Comparison of ENCODE assay signal across 20 mouse cellular contexts in the genomic region with DNA sequence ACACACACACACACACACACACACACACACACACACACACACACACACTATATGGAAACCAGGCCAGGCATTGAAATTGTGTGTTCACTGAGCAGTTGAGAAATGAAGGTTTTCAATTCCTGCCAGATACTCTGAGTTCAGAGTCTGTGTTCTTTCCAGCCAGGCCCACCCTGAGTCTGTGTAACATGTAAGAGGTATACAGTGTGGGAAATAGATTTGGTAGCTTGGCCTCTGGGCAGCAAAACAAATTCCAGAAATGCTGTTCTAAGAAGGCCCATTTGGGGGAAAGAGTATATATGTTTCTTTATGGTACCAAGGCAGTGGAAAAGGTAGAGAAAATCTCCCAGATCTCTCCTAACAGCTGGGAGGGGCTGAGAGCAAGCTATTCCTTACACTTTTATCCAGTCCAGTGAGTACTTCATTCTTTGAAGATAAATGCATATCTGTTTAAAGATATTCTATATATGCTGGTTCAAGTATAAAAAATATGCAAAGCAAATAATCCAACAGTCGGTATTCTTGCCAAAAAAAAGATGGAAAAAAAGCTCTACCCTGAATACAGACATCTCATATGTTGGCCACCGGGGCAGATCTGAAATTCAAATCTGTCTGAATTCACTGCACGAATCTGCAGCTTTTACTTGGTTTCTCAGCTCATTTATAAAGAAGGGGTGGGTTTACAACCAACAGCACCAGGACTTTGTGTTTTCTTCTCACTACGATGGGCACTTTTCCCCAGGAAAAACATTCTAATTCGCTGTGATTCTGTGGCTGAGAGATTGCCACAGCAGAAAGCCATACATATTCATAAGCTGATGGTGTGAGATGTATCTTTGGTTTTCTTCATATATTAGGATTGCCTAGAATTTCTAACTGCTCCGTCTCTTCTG.
DNase-seq lines count a peak whose midpoint lies in the region; ATAC-seq and TF ChIP-seq lines count a peak whose summit lies in the region.
"Had no signal": no experiment of that assay in that cellular context is flagged by ENCODE, and none has a peak within 500 bp of the region (broad histone marks: within the 10 kb centered on the region; RNA-seq: fewer than 3 reads in every experiment).

No protein-coding gene starts in this region.

- no peak for TF ChIP-seq CTCF in liver, postnatal 0 days (IDR thresholded peaks at IDR 0.05; ENCODE audit: low read depth)

- peak; percentile 43; the same call in 1 of the 2 replicates for ATAC-seq in embryonic facial prominence, embryonic 13.5 days (ENCODE audit: insufficient number of reproducible peaks, insufficient read depth, low FRiP score, low TSS enrichment, low read depth)
- ATAC-seq in liver, postnatal 0 days: no peak
- no peak for ATAC-seq in midbrain, embryonic 15.5 days (replicated peaks)
- ATAC-seq: inflammation-experienced regulatory T-cells, adult 6 months; liver, embryonic 12.5 days had no signal

- H3K4me1 ChIP-seq in embryonic facial prominence, embryonic 13.5 days: peaks cover 11% of the 10 kb centered on the region; the same call in 1 of the 2 replicates
- 0 out of 2 replicates have a peak, but pooled peaks cover 3% of the 10 kb centered on the region for H3K4me1 ChIP-seq in embryonic facial prominence, embryonic 10.5 days
- H3K4me1 ChIP-seq in heart, embryonic 10.5 days: peaks cover 5% of the 10 kb centered on the region; the same call in 1 of the 2 replicates
- no peaks in the 10 kb centered on the region for H3K4me1 ChIP-seq in liver, postnatal 0 days (ENCODE audit: insufficient read depth)
- H3K4me1 ChIP-seq in midbrain, embryonic 15.5 days: no peaks in the 10 kb centered on the region
- H3K4me1 ChIP-seq: liver, embryonic 12.5 days had no signal

- H3K9me3 ChIP-seq in embryonic facial prominence, embryonic 13.5 days: no peaks in the 10 kb centered on the region
- H3K9me3 ChIP-seq in embryonic facial prominence, embryonic 10.5 days: no peaks in the 10 kb centered on the region
- no peaks in the 10 kb centered on the region for H3K9me3 ChIP-seq in heart, embryonic 10.5 days
- no peaks in the 10 kb centered on the region for H3K9me3 ChIP-seq in liver, postnatal 0 days (ENCODE audit: low read length)
- no peaks in the 10 kb centered on the region for H3K9me3 ChIP-seq in midbrain, embryonic 15.5 days
- H3K9me3 ChIP-seq: liver, embryonic 12.5 days had no signal

- H3K36me3 ChIP-seq in embryonic facial prominence, embryonic 13.5 days: no peaks in the 10 kb centered on the region
- no peaks in the 10 kb centered on the region for H3K36me3 ChIP-seq in embryonic facial prominence, embryonic 10.5 days (replicated peaks)
- no peaks in the 10 kb centered on the region for H3K36me3 ChIP-seq in heart, embryonic 10.5 days
- no peaks in the 10 kb centered on the region for H3K36me3 ChIP-seq in liver, postnatal 0 days (replicated peaks; ENCODE audit: insufficient read depth, low read length)
- no peaks in the 10 kb centered on the region for H3K36me3 ChIP-seq in midbrain, embryonic 15.5 days (replicated peaks)
- H3K36me3 ChIP-seq: liver, embryonic 12.5 days had no signal

- TF ChIP-seq EP300 in liver, postnatal 0 days (IDR thresholded peaks at IDR 0.05; ENCODE audit: low read depth): no peak

- H3K27ac ChIP-seq in embryonic facial prominence, embryonic 13.5 days: peak overlapping the region; percentile 44
- no peak overlapping the region for H3K27ac ChIP-seq in embryonic facial prominence, embryonic 10.5 days (replicated peaks)
- H3K27ac ChIP-seq in heart, embryonic 10.5 days: no peak overlapping the region
- H3K27ac ChIP-seq in liver, postnatal 0 days (ENCODE audit: low read depth): no peak overlapping the region
- H3K27ac ChIP-seq in midbrain, embryonic 15.5 days: no peak overlapping the region
- H3K27ac ChIP-seq: liver, embryonic 12.5 days had no signal

- WGBS in embryonic facial prominence, embryonic 13.5 days: 57% methylated on average over 6 of the region's 6 CpGs
- WGBS in embryonic facial prominence, embryonic 10.5 days: 88% methylated on average over 6 of the region's 6 CpGs
- 84% methylated on average over 6 of the region's 6 CpGs for whole genome bisulfite sequencing in heart, embryonic 10.5 days
- WGBS in liver, postnatal 0 days (ENCODE audit: insufficient replicate concordance): 76% methylated on average over 6 of the region's 6 CpGs
- 64% methylated on average over 6 of the region's 6 CpGs for WGBS in midbrain, embryonic 15.5 days

- no peak overlapping the region for H3K4me3 ChIP-seq in embryonic facial prominence, embryonic 13.5 days
- H3K4me3 ChIP-seq in embryonic facial prominence, embryonic 10.5 days: no peak overlapping the region
- no peak overlapping the region for H3K4me3 ChIP-seq in heart, embryonic 10.5 days
- H3K4me3 ChIP-seq in liver, postnatal 0 days (ENCODE audit: low read depth, low read length): no peak overlapping the region
- H3K4me3 ChIP-seq in midbrain, embryonic 15.5 days: no peak overlapping the region
- H3K4me3 ChIP-seq: liver, embryonic 12.5 days had no signal

- no peak overlapping the region for H3K9ac ChIP-seq in embryonic facial prominence, embryonic 13.5 days
- H3K9ac ChIP-seq in liver, postnatal 0 days (replicated peaks): no peak overlapping the region
- no peak overlapping the region for H3K9ac ChIP-seq in midbrain, embryonic 15.5 days
- H3K9ac ChIP-seq: liver, embryonic 12.5 days; lung, embryonic 14.5 days had no signal

- DNase-seq in embryonic facial prominence, embryonic 10.5 days (ENCODE audit: low spot score): no peak
- DNase-seq in heart, adult 11 months: peak; percentile 37
- DNase-seq in heart, embryonic 10.5 days (ENCODE audit: low spot score): no peak
- peak; percentile 27 for DNase-seq in right cerebral cortex, adult 18-20 months
- no peak for DNase-seq in right cerebral cortex, postnatal 25 days
- no peak for DNase-seq in liver, postnatal 0 days
- DNase-seq: adrenal gland, adult 8-10 months; cerebellum, adult 11 months; cerebellum, postnatal 14 days; heart, postnatal 10 days; kidney, adult 8-10 months; kidney, postnatal 14 days; lung, embryonic 14.5 days; lung, postnatal 36 days; thymus, postnatal 14 days had no signal

- no peaks in the 10 kb centered on the region for H3K27me3 ChIP-seq in embryonic facial prominence, embryonic 13.5 days
- no peaks in the 10 kb centered on the region for H3K27me3 ChIP-seq in embryonic facial prominence, embryonic 10.5 days (replicated peaks; ENCODE audit: low read depth, poor library complexity, severe bottlenecking)
- no peaks in the 10 kb centered on the region for H3K27me3 ChIP-seq in heart, embryonic 10.5 days (ENCODE audit: insufficient read depth, poor library complexity, severe bottlenecking)
- no peaks in the 10 kb centered on the region for H3K27me3 ChIP-seq in liver, postnatal 0 days (ENCODE audit: insufficient read depth, low read length)
- H3K27me3 ChIP-seq in midbrain, embryonic 15.5 days (replicated peaks): no peaks in the 10 kb centered on the region
- H3K27me3 ChIP-seq: liver, embryonic 12.5 days had no signal

- no peak overlapping the region for H3K4me2 ChIP-seq in embryonic facial prominence, embryonic 13.5 days
- H3K4me2 ChIP-seq in liver, postnatal 0 days (ENCODE audit: low read depth, low read length): no peak overlapping the region
- H3K4me2 ChIP-seq in midbrain, embryonic 15.5 days: no peak overlapping the region
- H3K4me2 ChIP-seq: heart, embryonic 11.5 days; liver, embryonic 12.5 days; lung, embryonic 14.5 days had no signal

Comparison
In these comparisons a context has a peak if more than half of its experiments do, and no peak if none do; other contexts are left out.
1. DNase-seq: peak in heart, adult 11 months (single experiment) and right cerebral cortex, adult 18-20 months (single experiment); none in embryonic facial prominence, embryonic 10.5 days (single experiment), heart, embryonic 10.5 days (single experiment), right cerebral cortex, postnatal 25 days (single experiment) and liver, postnatal 0 days (single experiment).